Mouse (Mus musculus) gastrocnemius, postnatal 25 days (tissue): ENCODE results near the gene Clmp. TPM values are rescaled to one million over a fixed set of nuclear protein-coding genes. Genes with fewer than 3 reads are reported as not detected.
"Not testable (repeated sequence)": the region's sequence is repeated elsewhere in the genome, so short reads cannot be mapped to it uniquely, and the experiment has no call there.

Experiments used
- DNase-seq: peaks from one replicate; pipeline ENCODE4 v3.0.0; 2022
- total RNA-seq, 2 experiments: library from RNA; stranded (reverse); gene quantifications; 1 replicate in 1 of 2; 2 replicates in 1 of 2; pipeline ENCODE4 v1.2.3; 2021

Clmp gene
- total RNA-seq, 2 experiments from 2014 or later: 5.3 to 6.6 TPM

DNA sequence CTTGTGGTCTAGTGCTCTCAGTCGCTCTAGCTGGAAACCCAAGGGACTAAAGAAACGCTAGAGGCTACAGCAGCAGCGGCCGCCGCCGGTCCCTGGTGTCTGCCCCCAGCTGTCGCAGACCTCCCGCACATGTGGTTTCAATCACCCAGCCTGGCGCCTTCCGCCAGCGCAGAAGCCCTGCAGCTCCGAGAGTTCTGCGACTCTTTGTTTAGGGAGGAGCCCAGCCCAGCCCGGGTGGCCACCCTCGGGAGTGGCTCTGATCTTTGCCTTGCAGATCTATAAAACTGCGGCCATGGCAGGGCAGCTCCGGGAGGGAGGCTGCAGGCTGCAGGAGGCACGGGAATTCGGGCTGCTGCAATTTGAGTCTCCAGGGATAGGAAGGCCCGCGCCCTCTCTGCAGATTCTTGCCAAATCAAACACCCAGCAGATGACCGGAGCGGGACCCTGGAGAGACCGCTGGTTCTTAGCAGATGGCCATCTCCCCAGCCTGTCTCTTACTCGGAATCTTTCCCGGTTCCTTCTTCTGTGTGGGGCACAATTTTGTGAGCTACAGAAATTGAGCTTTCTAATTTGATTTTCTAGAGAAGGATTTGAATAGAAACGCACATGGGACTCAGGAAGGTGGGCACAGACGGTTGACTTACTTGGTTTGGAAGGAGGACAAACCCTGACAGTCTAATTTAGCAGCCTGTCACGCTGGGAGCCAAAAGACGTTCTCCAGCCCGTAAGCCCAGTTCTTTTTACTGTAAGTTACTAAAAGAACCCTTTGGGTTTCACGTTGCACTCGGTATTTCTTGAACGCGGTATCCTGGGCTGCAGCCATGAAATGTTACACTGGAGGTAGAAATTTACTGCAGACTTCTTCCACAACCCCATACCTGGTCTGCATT lies 45.2 kb downstream of the Clmp start:
- DNase-seq: peak; percentile 68

DNA sequence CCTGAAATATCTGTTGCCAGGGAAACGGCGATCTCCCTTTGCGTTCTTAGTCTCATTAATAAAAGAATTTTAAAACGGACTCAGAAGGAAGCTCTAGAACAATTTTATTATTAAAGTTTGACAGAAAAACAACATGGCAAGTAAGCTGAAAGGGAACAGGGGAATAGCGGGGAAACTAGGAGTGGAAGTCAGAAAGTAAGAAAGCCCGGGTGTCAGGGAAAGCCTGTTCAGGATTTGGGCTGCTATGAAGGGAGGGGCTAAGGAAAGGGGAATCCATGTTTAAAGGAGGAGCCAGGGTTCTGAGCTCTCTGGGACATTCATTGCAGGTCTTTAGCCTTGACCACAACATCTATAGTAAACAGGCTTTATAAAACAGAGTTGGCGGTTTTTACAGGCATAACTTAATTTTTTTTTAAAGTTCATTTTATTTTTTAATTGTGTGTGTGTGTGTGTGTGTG lies 45.9 kb downstream of the Clmp start:
- DNase-seq: no peak

DNA sequence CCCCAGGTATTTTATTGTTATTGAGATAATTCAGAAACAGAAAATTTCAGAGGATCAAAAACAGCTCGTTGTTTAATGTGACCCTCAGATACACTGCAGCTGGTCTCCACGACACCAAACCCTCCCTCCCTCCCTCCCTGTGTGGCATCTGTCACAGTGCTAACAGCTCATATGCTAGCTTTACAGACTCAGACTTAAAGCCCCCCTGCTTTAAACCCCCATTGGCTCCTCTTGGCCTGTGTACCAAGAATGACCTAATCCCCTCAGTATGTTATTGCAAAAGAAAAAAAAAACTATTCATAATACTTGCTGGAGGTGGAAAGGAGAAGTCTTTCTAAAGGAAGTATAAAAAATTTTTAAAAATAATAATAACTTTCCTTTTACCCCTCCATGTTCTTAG lies 46.5 kb downstream of the Clmp start:
- no peak for DNase-seq

DNA sequence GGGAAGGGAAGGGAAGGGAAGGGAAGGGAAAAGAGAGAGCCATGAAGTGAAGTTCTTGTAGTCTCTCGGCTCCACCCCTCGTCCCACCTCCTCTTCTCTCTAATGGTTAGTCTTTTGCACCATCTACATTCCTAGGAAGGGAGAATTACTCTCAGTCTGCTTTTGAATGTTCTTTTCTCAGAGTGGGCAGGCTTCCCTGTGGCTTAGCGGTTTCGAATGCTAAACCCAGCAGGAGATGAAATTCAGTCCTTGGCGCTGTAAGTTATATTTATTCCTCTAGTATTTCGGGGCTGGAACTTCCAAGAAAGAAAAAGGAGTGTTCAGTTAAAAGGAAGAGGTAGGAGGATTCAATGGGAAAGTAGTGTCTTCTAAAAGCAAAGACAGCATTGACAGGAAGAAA lies 51.4 kb downstream of the Clmp start:
- DNase-seq: no peak

DNA sequence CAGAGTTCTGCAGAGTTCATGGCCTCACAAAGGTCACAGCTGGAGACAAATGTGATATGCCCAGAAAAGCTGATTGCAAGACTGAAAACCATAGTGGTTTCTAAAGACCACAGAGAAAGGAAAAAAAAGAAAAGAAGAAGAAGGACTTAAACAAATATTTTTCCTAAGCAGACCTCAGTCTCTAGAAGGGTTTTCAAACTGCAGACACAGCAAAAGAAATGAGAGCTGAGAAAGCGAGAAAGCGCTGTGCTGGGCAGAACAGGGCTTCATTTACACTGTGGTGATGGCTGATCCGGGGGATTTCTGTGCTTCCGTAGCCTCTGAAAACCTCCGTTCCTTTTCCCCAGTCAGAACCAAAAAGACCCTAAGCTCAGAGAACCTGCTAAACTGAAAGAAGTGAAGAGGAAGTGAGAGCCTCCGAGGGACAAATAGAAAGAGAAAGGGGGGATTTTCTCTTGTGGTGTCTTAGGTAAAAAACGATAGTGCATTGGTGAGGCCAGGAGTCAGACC lies 57.8 kb downstream of the Clmp start:
- no peak for DNase-seq

DNA sequence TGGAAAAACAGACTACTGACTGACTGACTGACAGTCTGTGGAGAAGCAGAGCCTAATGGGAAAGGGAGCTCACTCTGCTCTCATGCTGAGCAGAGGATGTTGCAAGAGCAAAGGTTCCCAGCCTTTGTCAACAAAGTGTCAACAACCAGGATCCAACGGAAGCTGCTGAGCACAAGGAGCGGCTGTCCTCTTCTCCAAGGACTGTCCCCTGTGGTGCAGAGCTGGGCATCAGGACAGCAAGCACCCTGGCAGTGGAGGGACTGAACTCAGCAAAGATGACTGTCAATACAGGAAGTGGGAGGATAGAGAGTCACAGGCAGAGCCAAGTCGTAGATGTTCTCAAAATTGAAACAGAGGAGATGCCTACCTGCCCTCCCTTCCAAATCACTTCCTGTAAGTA lies 58.5 kb downstream of the Clmp start:
- DNase-seq: no peak

DNA sequence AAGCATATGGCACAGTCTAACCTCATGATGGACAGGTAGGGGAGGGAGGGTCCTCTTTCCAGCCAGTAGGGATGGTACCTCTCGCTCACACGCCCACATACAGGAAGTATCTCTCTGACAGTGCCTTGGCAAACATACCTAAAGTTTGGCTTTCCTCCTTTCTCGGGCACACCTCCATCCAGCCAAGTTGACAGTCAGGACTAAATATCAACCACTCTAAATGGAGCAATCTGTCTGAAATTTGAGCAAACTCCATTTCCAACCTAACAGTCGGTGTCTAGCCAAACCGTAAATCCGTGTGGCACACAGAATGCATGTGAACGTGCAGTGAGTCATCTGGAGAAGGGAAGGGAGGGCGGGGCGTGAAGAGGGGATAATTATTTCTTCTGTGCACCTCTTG lies 61.0 kb downstream of the Clmp start:
- DNase-seq: no peak

DNA sequence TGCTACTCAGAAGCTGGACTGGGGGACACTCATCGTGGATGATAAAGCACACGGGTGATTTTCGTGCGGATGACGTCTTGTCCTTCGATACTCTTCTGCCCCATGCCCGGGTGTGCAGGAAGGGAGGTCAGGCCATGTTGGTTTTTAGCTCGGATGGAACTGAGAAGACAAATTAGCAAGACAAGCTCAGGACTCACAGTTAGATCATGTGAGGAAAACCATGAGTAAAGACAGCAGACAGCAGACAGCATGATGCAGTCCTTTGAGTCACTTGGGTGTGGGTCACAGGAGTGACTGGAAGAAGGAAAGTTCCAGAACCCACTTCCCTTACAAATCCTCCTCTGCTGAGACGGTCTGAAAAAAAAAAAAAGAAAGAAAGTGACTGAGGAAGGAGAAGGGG lies 61.5 kb downstream of the Clmp start:
- DNase-seq: no peak

DNA sequence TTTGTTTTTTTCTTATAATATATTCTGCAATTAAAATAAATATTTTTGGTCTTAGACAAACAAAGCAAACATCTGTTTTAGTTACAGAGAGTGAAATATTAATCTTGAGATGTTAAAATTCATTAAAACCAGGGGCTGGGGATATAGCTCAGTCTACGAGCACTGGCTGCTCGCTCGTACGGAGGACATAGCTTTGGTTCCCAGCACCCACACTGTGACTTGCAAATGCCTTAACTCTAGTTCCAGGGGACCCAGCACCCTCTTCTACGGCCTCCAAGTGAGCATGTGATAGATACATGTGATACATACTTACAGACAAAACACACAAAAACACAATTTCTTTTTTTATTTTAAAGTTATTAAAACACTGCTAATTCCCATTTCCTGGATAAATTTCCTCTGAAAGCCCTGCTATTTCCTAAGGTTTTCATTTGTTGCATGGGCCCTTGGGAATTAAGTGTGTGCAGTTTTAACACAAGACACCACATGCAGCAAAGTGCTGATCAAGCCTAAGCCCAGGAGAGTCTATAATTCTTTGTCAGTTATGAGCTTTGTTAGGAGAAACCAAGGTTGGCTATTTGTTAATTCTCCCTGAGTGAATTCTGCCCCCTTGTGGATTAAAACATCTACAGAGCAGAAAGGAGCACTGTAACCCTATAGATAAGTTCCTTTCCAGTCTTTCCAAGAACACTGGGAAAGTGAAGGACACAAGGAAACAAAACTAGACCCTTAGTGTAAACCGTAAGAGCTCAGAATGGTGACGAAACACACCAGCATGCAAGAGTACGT lies 64.3 kb downstream of the Clmp start:
- no peak for DNase-seq

DNA sequence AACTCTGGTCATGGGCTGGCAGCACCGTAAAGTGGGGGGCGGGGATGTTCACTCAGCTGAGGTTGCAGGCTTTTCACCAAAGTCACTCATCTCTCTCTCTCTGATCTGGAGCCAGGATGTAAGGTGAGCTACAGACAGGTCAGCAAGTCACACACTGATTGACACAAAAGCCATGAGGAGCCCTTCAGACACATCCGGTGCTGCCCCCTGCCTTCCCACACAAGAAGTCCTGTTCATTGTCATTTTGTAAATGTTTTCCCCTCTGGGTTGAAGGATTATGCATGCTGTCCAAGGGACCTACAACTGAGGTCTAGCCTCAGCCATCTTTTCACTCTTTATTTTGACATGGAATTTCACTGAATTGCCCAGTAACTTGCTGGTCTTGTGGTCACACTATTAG lies 66.0 kb downstream of the Clmp start:
- no peak for DNase-seq

DNA sequence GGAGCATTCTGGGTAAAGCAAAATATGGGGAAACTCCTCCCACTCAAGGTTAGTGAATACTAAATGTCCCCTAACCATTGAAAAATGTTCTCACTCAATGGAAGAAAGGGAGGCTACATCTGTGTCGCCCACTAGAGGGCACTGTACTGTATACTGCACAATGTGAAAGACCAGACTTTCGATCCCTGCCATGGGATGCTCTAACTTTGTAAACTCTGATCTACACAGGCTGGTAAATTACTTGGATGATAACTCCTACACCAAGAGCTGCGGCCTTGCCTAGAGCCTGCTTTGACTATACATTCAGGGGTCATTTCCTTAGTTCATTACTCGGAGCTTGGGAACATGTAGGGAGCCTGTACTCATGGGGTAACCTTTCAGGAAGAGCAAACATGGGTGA lies 70.6 kb downstream of the Clmp start:
- no peak for DNase-seq

DNA sequence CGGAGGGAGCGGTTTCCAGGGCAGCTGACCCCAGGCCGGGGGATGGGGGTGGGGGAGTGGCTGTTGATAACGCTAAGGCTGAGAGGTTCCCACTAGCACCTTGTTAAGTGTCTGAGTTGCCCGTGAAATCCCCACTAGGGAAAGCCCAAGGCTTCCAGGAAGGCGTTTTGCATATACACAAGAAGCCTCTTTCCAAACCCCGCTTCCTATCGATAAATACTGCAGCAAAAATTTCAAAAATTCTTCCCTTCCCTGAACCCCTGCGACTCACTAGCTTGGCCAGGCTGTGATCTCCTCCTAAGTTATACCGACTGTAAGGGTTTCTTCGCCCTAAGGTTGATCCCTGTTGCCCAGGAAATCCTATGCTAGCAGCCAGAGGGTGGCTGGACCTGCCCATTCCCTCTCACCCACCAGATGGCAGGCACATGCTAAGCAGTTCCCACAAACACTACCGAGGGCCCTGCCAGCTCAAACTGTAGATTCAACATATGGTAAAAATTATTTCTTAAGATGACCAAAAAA lies 71.4 kb downstream of the Clmp start:
- DNase-seq: no peak

DNA sequence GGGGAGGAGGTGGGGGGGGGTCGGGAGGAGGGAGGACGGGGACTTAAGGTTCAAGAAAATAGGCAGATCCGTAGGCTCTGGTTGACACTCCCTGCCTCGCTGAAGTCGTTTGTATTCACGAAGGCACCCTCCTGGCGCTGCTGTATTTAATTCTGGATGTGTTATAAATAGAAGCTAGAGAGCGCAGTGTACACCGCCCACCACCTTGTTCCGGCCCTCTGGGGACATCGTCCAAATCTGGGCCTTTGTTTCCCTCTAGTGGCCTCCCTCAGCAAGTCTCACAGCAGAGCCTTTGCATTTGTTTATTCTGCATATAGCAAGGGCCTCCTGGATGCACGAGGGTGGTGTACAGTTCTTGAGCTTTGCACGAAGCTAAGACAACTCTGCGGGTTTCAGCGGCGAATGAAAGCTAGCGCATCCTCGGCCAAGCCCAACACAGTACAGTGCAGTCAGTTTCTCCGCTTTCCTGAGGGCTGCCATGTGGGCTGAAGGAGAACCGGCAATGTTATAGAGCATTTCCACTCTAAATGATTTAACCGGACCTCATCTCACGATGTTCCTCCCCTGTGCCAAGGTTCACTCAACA lies 72.0 kb downstream of the Clmp start:
- DNase-seq: peak; percentile 56

DNA sequence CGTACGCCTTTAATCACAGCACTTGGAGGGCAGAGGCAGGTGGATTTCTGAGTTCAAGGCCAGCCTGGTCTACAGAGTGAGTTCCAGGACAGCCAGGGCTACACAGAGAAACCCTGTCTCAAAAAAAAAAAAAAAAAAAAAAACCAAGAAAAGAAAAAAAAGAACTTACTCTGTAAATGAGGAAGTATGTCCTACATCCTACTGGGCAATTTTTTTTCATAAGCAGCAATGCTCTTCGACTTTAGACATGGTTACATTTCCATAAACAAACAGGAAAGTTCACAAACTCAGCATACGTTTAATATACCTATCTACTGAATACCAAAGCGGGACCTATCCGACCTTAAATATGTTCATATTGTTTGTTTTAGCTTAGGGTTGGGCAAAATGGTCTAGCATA lies 76.6 kb downstream of the Clmp start:
- no peak for DNase-seq

DNA sequence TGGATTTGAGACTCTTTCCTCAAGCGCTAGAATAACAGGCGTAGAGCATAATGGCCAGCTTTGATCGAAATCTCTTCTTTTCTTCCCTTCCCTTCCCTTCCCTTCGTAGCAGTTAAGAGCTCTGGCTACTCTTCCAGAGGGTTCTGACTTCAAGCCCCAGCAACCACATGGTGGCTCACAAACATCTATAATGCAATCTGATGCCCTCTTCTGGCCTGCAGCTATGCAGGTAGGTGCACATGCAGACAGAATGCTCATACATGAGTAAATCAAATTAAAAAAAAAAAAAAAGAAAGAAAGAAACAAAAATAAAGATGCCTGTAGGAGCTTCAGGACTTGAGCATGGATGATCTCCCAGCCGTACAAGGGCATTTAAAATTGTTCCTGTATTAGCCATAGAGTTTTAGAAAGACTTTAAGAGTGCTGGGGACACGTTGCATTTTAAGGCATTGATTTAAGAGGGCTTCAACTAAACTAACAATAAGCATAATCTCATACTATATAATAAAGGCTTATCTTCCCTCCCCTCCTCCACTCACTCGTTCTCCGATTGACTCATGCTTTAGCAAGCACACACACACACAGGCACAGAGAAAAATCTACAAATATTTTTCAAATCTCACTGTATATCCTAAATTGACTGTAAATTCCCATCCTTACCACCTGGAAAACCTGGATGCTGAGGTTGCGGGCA lies 79.3 kb downstream of the Clmp start:
- DNase-seq: no peak

DNA sequence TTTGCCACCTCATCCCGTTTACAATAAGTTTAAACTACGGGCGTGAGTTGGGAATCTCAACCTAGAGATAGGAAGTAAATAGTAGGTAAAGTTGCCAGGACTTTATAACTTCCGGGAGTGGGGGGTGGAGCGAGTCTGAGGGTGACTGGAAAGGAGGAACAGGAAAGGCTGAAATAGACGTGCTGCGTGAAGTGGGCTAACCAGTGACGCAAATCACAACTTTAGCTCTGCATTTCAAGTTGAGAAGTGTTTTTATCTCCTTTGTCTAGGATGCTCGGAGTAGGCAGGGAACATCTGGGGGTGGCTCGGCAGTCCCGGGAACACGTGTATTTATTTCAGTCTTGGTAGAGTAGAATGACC lies 79.8 kb downstream of the Clmp start:
- no peak for DNase-seq

DNA sequence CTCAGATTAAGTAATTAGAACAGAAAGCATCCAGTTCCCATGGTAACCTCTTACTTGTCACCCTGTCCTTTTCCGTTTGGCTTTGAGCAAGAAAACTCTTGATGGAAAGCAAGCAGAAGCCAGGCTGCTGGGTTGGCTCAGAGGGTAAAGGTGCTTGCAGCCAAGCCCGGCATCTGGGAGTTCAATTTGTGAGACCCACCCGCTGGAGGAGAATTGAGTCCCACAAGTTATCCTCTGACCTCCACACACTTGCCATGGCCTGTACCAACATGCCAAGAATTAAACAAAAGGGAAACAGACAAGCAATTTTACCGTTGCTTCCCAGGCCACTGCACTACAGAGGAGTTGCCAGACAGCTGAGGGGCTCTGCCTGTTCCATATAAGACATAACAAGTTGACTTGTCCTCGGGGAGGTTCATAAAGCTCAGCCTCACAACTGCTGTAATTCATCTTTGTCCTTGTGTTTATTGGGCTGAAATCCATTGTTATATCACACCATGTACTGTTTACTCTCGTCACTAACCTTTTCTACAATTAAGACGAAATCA lies 80.4 kb downstream of the Clmp start:
- DNase-seq: no peak

DNA sequence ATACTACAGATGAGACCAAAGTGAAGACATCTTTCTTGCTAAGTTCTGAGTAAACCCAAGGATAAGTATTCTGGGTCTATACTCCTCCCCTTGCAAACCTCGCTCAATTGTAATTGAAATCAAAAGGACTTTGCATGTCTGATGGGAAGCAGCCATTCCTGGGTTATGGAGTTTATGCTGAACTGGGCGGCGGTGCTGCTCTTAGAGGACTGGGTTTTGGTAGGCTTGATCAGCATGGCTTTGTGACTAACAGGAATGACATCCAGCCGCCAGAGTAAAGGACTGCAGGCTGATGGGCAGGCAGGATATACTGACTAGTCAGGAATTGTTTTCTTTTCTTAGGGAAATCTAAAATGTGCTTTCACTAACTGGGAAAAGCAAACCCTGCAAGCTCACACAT lies 82.2 kb downstream of the Clmp start:
- no peak for DNase-seq

DNA sequence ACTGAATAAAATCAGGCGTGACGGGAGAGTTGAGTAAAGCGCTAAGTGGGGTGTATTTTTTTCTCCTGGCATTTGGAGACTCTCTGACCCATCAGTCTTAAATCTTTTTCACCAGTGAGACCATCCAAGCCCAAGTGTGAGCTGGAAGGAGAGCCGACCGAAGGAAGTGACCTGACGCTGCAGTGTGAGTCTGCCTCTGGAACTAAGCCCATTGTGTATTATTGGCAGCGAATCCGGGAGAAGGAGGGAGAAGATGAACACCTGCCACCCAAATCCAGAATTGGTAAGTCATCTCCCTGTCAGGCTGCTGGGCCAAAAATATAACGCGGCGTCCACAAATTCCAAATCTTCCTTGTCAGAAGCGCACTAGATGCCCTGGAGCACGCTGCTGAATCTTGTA lies 86.5 kb downstream of the Clmp start:
- DNase-seq: peak; percentile 24

DNA sequence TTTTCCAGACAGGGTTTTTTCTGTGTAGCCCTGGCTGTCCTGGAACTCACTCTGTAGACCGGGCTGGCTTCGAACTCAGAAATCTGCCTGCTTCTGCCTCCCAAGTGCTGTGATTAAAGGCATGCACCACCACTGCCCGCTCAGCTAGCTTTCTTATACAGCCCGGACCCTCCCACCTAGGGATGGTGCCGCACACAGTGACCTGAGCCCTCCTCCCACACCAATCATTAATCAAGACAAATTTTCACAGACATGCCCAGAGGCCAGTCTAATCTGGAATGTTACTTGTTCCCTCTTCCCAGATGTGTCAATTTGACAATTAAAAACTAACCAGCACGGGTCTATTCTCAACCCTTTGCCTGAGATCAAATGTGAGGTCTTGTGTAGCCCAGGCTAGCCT lies 87.4 kb downstream of the Clmp start:
- not testable (repeated sequence) for DNase-seq

DNA sequence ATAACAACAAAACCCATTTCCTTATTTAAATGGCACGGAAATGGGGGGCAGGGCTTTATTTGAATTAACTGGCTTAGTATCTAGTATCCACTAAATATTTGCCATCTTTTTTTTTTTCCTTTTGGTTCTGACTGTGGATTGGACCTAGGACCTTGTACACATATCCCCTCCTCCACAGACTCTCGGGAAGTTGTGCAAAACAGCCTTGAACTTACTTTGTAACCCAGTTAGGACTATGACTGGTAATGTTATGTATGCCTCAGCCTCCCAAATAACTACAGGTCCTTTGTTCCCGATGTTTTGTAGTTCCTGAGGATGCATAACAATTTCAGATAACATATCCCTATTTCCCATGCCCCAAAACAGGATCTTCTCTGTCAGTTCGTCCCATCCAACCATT lies 88.1 kb downstream of the Clmp start:
- no peak for DNase-seq

DNA sequence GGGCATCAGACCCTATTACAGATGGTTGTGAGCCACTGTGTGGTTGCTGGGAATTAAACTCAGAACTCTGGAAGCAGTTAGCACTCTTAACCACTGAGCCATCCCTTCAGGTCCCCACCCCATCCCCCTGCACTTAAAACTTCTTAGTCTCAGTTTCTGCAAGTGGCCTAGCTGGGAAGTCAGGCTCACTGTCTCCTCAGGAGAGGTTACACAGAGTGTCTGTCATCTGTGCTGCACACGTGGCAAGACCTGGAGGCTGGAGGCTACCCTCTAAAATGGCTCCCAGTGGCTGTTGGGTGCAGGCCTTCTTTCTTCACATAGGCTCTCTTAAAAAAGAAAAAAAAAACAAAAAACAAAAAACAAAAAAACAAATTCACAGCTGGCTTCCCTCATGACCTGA lies 90.3 kb downstream of the Clmp start:
- no peak for DNase-seq
